Mouse (Mus musculus) bone marrow, adult 2 months (tissue): ENCODE measurements at regions not wholly inside any gene's neighbourhood (a gene's known extent, or its start where the extent isn't known, plus 50 kb on each side); places are given as distances from the start of the nearest gene placed in this dataset.

Experiments
- CTCF ChIP-seq: fragments of 200-500 bp; IDR thresholded peaks from 2 replicates; pipeline ENCODE4 v1.5.1; 2011; ENCODE audit warnings: low read length, control low read depth; ENCODE audit not compliant: control insufficient read depth, insufficient read depth
- POLR2A ChIP-seq: fragments of 200-500 bp; IDR thresholded peaks from 2 replicates; pipeline ENCODE4 v1.6.1; 2011; ENCODE audit warnings: low read depth, mild to moderate bottlenecking, control low read depth, low read length, borderline replicate concordance; ENCODE audit not compliant: control insufficient read depth

DNA sequence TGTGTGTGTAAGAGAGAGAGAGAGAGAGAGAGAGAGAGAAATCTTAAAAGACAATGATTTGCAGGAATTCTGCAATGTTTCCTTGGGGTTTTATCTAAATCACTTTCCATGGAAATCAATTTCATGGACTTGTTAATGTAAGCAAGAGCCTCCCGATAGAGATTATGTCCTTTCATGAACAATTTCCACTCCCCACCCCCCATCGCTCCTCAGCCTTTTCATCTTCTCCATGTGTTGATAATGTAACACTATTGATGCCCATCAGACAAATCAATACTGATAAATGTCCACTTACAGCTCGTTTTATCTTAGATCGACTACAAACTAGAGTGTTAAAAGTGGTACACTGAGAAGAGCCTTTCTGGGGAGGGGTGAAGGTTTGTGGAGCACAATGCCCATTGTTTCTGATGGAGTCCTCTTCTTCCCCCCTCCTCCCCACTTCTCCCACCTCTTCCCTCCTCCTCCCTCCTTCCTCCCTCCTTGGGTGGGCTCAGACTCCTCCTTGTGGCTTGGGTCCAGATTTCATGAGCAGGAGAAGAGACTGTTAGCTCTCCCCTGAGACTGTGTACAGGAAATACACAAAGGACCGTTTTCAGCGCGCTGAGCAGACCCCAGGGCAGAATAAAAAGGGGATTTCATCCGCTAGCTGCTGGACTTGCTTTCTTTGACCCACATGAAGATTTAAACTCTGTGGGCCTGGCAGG, 111.7 kb upstream of the Tmem260 start:
- TF ChIP-seq POLR2A: no peak
- TF ChIP-seq CTCF: no peak
